Mouse (Mus musculus) neural tube, embryonic 11.5 days (tissue): ENCODE results near the gene Prr23a1. TPM values are rescaled to one million over a fixed set of nuclear protein-coding genes. Genes with fewer than 3 reads are reported as not detected.

ENCODE experiments used
- ATAC-seq: fragments of 200-750 bp; cut with Nextera tagmentation; 2 replicates; pipeline ENCODE4 v1.8.0; 2017; ENCODE audit warnings: moderate number of reproducible peaks, mild to moderate bottlenecking, moderate TSS enrichment, moderate library complexity; ENCODE audit not compliant: insufficient read depth, low FRiP score, low TSS enrichment
- DNase-seq: peaks from one replicate; pipeline ENCODE4 v3.0.0-alpha.2; 2015; ENCODE audit warnings: low spot score
- H3K27ac ChIP-seq: fragments of 300-500 bp; sonication (generic); 2 replicates; pipeline ENCODE4 v1.5.1; 2014; ENCODE audit warnings: low read depth, mild to moderate bottlenecking, low read length
- H3K27me3 ChIP-seq: fragments of 300-500 bp; sonication (generic); 2 replicates; pipeline ENCODE4 v1.6.1; 2014; ENCODE audit warnings: mild to moderate bottlenecking, low read length, mixed read lengths; ENCODE audit not compliant: control insufficient read depth, insufficient read depth
- H3K36me3 ChIP-seq: fragments of 300-500 bp; sonication (generic); 2 replicates; pipeline ENCODE4 v1.6.1; 2014; ENCODE audit warnings: mild to moderate bottlenecking, low read length, moderate library complexity, mixed read lengths; ENCODE audit not compliant: control insufficient read depth, insufficient read depth
- H3K4me1 ChIP-seq: fragments of 300-500 bp; sonication (generic); 2 replicates; pipeline ENCODE4 v1.6.1; 2014; ENCODE audit warnings: low read length, mixed read lengths; ENCODE audit not compliant: control insufficient read depth, insufficient read depth
- H3K4me2 ChIP-seq: fragments of 300-500 bp; sonication (generic); 2 replicates; pipeline ENCODE4 v1.6.1; 2014; ENCODE audit warnings: low read depth, mild to moderate bottlenecking, moderate library complexity
- H3K4me3 ChIP-seq: fragments of 300-500 bp; sonication (generic); 2 replicates; pipeline ENCODE4 v1.5.1; 2014; ENCODE audit warnings: low read depth, low read length
- H3K9ac ChIP-seq: fragments of 300-500 bp; sonication (generic); 2 replicates; pipeline ENCODE4 v1.6.1; 2014; ENCODE audit warnings: mild to moderate bottlenecking, low read length
- H3K9me3 ChIP-seq: fragments of 300-500 bp; sonication (generic); 2 replicates; pipeline ENCODE4 v1.6.1; 2016; ENCODE audit warnings: low read length; ENCODE audit not compliant: control insufficient read depth
- WGBS: fragments of 180-500 bp; shearing (Covaris S2); extraction: QIAGEN DNeasy Blood & Tissue Kit; methylation state at CpG from one replicate; pipeline ENCODE4 v1.1.7; 2014; 5-methylcytosine and 5-hydroxymethylcytosine counted together
- polyA plus RNA-seq: library from polyadenylated mRNA; unstranded; fragments of >200 nt; fragmentation: Nextera tagmentation; extraction: Ambion mirVana; gene quantifications from 2 replicates; pipeline ENCODE4 v1.2.1, GENCODE M21; 2014

The Prr23a1 gene
- polyA plus RNA-seq, 1 experiment from 2014 or later = not detected

- no peak overlapping the region for H3K27ac ChIP-seq
- ATAC-seq = no peak
- no peaks in the 10 kb centered on the region for H3K4me1 ChIP-seq
- H3K36me3 ChIP-seq = no peaks in the 10 kb centered on the region
- H3K4me2 ChIP-seq = no peak overlapping the region
- DNase-seq = no peak
- H3K9ac ChIP-seq = no peak overlapping the region
- WGBS = 77% methylated on average over 5 of the region's 5 CpGs
- H3K4me3 ChIP-seq = no peak overlapping the region
- no peaks in the 10 kb centered on the region for H3K27me3 ChIP-seq
- no peaks in the 10 kb centered on the region for H3K9me3 ChIP-seq
Measured at GRCm38 (mm10) chr9:98818971-98819370, 23.3 kb upstream of the Prr23a1 start.

- WGBS = 76% methylated on average over 2 of the region's 2 CpGs
- Histone ChIP-seq H3K27ac (no peak overlapping the region), H3K27me3 (no peaks in the 10 kb centered on the region), H3K4me1 (no peaks in the 10 kb centered on the region), H3K36me3 (no peaks in the 10 kb centered on the region), H3K4me2 (no peak overlapping the region), H3K4me3 (no peak overlapping the region), H3K9ac (no peak overlapping the region), H3K9me3 (no peaks in the 10 kb centered on the region)
- DNase-seq (no peak), ATAC-seq (no peak)
Measured at GRCm38 (mm10) chr9:98819481-98819880, 22.8 kb upstream of the Prr23a1 start.

DNA sequence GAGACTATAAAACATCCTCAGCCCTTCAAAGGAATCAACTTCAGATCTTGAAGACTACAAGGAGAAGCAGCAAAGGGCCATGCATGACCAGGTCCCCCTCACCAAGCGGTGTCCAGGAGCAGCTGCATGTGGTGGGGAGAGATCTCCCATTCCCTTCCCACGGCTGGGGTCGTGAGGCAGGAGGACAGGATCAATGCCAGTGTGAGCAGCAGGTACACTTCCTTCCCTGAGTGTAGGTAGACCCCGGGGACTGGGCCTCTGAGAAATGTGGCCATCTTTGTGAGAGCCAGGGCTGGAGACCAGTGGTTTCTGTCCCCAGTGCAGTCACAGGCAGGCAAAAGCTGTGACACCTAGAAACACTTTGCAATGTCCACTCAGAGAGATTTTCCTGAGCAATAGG lies 21.8 kb upstream of the Prr23a1 start:
- Histone ChIP-seq H3K27me3 (no peaks in the 10 kb centered on the region), H3K36me3 (no peaks in the 10 kb centered on the region), H3K4me2 (no peak overlapping the region), H3K27ac (no peak overlapping the region), H3K9me3 (no peaks in the 10 kb centered on the region), H3K4me3 (no peak overlapping the region), H3K4me1 (no peaks in the 10 kb centered on the region), H3K9ac (no peak overlapping the region)
- DNase-seq (no peak), ATAC-seq (no peak)
- WGBS = 91% methylated on average over 4 of the region's 4 CpGs

GRCm38 (mm10) chr9:98821067-98821466 lies 21.2 kb upstream of the Prr23a1 start:
- no peaks in the 10 kb centered on the region for H3K4me1 ChIP-seq
- H3K4me2 ChIP-seq = no peak overlapping the region
- ATAC-seq = no peak
- H3K27me3 ChIP-seq = no peaks in the 10 kb centered on the region
- no peaks in the 10 kb centered on the region for H3K9me3 ChIP-seq
- H3K36me3 ChIP-seq = no peaks in the 10 kb centered on the region
- no peak overlapping the region for H3K4me3 ChIP-seq
- H3K27ac ChIP-seq = no peak overlapping the region
- H3K9ac ChIP-seq = no peak overlapping the region
- no peak for DNase-seq

- no peak overlapping the region for H3K4me2 ChIP-seq
- no peaks in the 10 kb centered on the region for H3K36me3 ChIP-seq
- ATAC-seq (no peak), DNase-seq (no peak)
- H3K27me3 ChIP-seq = no peaks in the 10 kb centered on the region
- 86% methylated on average over 7 of the region's 7 CpGs for WGBS
- no peaks in the 10 kb centered on the region for H3K9me3 ChIP-seq
- H3K9ac ChIP-seq = no peak overlapping the region
- no peaks in the 10 kb centered on the region for H3K4me1 ChIP-seq
- no peak overlapping the region for H3K27ac ChIP-seq
- H3K4me3 ChIP-seq = no peak overlapping the region
Measured at GRCm38 (mm10) chr9:98823805-98824204, 18.5 kb upstream of the Prr23a1 start.

DNA sequence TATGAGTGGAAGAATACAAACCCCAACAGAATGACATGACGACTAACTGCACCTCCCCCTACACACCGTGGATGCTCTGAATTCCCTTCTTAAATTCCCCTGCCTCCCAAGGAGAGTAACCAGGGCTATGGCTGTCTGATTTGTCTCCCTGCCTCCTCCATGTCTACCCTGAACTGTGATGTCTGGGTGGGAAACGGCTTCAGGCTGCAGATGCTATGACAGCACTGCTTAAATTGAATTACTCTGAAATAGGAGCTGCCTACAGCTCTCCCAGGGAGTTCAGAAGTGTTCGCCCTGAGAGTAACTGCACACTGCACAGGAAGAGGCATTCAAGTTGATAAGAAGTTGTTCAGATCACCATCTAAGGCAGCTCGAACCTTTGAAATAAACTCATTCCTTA lies 12.8 kb upstream of the Prr23a1 start:
- WGBS = 66% methylated on average over 5 of the region's 5 CpGs
- Histone ChIP-seq H3K9me3 (no peaks in the 10 kb centered on the region), H3K4me3 (no peak overlapping the region), H3K9ac (no peak overlapping the region), H3K27ac (no peak overlapping the region), H3K4me2 (no peak overlapping the region), H3K4me1 (no peaks in the 10 kb centered on the region), H3K36me3 (no peaks in the 10 kb centered on the region), H3K27me3 (no peaks in the 10 kb centered on the region)
- ATAC-seq (no peak), DNase-seq (no peak)

DNA sequence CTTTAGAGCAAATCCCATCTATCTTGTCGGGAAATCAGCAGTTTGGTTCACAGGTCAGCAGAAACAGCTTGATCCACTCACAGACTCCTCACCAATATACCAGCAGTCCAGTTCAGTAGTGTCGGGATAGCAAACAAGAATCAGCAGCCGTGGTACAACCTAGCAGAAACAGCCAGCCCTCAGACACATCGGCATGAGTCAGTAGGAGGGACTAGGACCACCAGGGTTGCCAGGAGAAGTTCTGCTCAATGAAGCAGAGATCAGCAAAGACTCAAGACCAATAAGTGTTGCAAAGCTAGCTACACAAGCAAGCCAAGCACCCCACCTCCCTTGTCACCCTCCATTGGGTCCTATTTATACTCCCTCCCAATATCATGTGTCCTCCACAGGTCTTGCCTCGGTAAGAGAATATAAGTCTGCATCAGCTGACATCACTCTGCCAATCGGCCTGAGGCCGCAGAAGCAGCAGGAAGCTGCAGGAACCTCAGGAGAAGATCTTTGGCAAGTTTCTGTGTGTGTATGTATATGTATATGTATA lies 4.7 kb upstream of the Prr23a1 start:
- DNase-seq = no peak
- Histone ChIP-seq H3K36me3 (no peaks in the 10 kb centered on the region), H3K27ac (no peak overlapping the region), H3K4me3 (no peak overlapping the region), H3K27me3 (no peaks in the 10 kb centered on the region), H3K9ac (no peak overlapping the region), H3K4me1 (no peaks in the 10 kb centered on the region), H3K4me2 (no peak overlapping the region), H3K9me3 (no peaks in the 10 kb centered on the region)
- 87% methylated on average over 7 of the region's 7 CpGs for WGBS
- ATAC-seq = no peak

DNA sequence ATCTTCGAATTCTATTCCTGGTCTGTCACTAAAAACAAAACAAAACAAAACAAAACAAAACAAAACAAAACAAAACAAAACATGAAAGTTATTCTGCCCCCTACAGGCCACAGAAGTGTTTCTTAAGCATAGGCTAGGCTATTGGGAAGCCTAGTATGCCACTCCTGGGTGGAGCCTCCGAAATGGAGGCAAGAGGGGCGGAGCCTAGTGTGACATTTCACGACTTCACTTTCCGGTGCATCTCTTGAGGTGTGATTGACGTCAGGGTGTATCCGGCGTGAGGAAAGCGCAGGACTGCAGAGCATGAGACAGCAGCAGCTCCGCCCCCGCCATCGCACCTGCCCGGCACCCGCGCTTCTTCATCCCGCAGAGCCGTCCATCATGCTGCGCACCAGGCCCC lies 13.9 kb downstream of the Prr23a1 start, which contains the start of gene Prr23a2:
Gene Prr23a2 (plus strand): TSS at position 285 of the 400 bp plus-strand sequence.
- Histone ChIP-seq H3K4me1 (no peaks in the 10 kb centered on the region), H3K9me3 (no peaks in the 10 kb centered on the region), H3K9ac (no peak within 1 kb of the TSS), H3K27ac (no peak within 1 kb of the TSS), H3K36me3 (no peaks in the 10 kb centered on the region), H3K4me2 (no peak within 1 kb of the TSS), H3K27me3 (no peaks in the 10 kb centered on the region), H3K4me3 (no peak within 1 kb of the TSS)
- ATAC-seq (no peak), DNase-seq (no peak)
- WGBS = 70% methylated on average over 18 of the region's 18 CpGs

GRCm38 (mm10) chr9:98863463-98863862 lies 21.2 kb downstream of the Prr23a1 start:
- H3K9ac ChIP-seq = no peak overlapping the region
- no peak overlapping the region for H3K27ac ChIP-seq
- H3K36me3 ChIP-seq = no peaks in the 10 kb centered on the region
- no peaks in the 10 kb centered on the region for H3K4me1 ChIP-seq
- no peak overlapping the region for H3K4me3 ChIP-seq
- WGBS = 68% methylated on average over 3 of the region's 3 CpGs
- ATAC-seq (no peak), DNase-seq (no peak)
- no peaks in the 10 kb centered on the region for H3K9me3 ChIP-seq
- H3K27me3 ChIP-seq = no peaks in the 10 kb centered on the region
- no peak overlapping the region for H3K4me2 ChIP-seq
